Mouse (Mus musculus) erythroid progenitor cell, adult 5-6 weeks (primary cell): ENCODE measurements around the gene Pmpca. TPM values are rescaled to one million over a fixed set of nuclear protein-coding genes. Genes with fewer than 3 reads are reported as not detected.

ENCODE experiments used
- ATAC-seq: replicated peaks from 2 replicates; pipeline ENCODE4 v1.8.0; 2016; ENCODE audit warnings: moderate number of reproducible peaks, mild to moderate bottlenecking, moderate TSS enrichment, inconsistent platforms; ENCODE audit not compliant: poor library complexity, low FRiP score, severe bottlenecking
- total RNA-seq, 2 experiments: library from RNA; stranded (forward) in 1 of 2; stranded (reverse) in 1 of 2; fragments of 150-400 nt in 1 of 2; fragments of 186-747, 209-891 nt in 1 of 2; gene quantifications; 2 replicates each; pipeline versions ENCODE4 v1.2.3 to v1.2.4; 2015 to 2017; ENCODE audit warnings: low replicate concordance in 2 of 2

The Pmpca gene
- total RNA-seq, 2 experiments from 2014 or later: 18.9 to 28.9 TPM

DNA sequence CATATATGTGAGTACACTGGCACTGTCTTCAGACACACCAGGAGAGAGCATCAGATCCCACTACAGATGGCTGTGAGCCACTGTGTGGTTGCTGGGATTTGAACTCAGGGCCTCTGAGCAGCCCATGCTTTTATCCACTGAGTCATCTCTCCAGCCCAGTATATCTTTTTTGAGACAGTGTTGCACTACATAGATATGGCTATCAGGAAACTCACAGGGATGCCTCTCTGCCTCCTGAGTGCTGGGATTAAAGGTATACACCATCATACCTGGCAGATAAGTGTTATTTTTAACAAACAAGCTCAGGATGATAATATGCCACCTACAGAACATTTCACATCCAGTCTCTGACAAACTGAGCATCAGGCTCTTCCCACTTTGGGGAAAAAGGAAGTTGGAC is 27.9 kb downstream of the Pmpca start:
- no peak for ATAC-seq

DNA sequence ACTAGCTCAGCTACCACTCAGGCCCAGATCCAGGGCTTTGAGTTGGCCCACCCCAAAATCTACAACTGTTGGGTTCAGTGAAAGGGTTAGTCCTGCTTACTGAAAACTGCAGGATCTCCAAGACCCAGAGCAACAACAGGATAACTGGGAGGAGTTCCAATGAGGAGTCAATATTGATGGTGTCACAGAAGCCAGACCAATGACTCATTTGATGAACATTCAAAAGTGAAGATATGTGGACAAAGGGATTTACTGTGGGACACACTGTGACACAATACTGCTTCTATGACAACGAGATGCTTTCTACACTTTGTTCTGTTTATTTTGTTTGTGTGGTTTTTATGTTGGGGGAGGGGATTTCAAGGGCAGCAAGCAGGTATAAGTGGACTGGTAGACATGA is 29.0 kb downstream of the Pmpca start:
- ATAC-seq: no peak

DNA sequence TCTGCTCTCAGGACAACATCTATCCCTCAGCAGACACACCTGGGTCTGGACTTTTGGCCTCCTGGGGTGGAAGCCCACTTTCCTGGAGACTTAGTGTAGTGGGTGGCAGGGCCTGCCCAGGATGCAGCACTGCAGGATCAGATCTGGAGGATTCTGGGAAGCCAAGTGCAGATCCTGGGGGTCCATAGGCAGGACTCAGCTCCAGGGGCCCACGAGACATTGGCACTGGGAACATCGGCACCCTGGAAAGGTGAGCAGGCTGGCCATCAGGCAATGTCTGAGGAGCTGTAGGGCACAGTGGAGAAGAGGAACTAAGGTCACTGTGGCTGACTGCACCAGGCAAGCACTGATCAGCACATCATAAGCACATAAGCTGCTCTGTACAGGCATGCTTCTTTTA is 32.8 kb downstream of the Pmpca start:
- no peak for ATAC-seq

DNA sequence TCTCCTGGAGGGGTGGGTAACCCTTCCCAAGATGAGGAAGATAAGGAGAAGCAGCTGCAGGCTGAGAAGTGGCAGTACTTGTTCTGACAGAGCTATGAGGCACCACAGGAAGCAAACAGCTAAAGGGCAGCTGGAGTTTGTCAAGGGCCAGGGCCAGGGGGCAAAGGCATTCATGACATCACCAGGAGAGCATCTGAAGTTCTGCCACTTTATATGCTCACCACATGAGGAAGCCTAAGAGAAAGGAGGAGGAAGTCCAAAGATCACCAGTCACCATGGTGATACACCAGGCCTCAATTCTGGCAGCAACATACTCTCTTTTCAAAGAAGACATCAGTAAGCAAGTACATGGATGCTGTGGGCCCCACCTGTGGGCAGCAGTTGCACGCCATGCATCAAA is 33.9 kb downstream of the Pmpca start:
- ATAC-seq: no peak

DNA sequence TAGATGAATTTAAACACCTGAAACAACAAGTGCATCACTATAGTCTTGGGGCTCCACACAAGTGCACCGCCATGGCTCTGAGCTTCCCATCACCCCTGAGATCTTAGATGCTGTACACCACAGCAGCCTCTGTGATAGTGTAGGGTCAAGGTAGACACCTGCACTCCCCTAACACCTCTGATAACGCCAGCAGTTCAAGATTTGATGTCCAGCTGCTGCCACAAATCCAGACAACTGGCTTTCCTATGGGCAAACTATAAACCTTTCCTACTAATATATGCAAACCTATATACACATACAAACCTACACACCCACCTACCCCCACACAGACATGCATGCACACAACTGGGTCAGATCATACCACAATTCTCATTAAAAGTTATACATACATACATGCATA is 35.4 kb downstream of the Pmpca start:
- ATAC-seq: no peak

DNA sequence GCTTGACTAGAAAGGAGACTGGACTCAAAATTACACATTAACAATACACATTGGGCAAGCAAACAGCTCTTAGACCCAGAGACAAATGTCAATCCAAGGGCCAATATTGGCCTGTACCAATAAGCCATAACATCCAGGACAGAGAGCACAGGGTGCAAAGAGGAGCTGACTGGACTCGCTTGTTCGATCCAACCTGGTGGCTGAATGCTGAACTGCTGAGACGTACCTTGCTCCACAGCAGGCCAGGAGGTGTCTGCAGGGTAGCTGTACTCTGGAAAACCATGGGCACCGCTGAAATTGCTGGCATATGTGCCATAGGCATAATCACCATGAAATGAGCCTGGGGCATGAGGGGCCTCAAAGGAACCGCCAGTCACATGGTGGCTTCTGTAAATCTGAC is 40.7 kb downstream of the Pmpca start:
- no peak for ATAC-seq

DNA sequence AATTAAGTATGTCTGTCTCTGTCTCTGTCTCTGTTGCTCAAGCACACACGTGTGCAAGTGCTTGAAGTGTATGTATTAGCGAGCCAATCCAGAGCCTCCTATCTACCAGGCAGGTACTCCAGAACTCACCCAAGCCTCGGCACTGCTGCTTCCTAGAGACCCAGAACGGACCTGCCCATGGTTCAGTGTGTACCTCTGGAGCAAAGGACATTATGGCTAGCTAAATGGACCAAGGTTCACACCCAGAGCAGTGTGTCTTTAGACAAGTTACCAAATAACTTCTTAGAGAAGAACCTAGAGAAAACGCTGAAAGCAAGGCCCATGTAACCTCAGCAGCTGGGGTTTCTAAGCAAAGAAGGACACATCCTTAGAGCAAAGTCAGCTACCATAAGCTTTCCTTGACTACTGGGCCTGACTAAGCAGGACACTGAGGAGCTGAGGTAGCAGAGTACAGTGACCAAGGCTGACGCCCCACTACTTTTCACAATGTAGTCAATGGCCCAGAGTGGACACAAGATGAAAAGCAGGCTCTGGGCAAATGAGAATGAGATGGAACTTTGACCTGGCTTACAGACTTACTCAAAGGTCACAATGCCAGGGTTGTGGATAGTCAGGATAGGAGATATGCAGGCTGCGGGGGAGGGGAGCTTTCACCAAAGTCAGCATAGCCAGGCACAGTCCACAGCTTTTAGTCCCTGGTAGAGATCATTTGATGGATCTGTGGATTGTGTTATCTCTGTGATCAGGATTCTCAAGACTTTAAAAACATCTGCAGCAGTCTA is 45.8 kb downstream of the Pmpca start:
- ATAC-seq: no peak

DNA sequence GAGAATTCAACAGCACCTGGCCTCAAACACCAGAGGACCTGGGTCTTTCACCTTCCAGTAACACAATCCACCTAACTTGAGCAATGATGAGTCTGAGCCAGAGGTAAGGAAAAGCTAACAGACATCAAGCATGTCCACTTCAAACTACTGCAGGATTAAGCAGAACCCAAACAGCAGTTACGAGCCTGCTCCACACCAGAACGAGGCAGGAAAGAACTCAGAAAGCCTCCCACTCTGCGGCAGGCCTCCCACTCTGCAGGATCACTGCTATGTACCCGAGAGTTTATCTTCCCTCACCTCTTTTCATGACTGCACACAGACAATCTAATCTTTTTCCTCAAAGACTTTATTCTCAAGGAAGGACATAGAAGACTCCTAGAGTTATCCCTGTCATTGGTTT is 48.1 kb downstream of the Pmpca start:
- ATAC-seq: no peak

DNA sequence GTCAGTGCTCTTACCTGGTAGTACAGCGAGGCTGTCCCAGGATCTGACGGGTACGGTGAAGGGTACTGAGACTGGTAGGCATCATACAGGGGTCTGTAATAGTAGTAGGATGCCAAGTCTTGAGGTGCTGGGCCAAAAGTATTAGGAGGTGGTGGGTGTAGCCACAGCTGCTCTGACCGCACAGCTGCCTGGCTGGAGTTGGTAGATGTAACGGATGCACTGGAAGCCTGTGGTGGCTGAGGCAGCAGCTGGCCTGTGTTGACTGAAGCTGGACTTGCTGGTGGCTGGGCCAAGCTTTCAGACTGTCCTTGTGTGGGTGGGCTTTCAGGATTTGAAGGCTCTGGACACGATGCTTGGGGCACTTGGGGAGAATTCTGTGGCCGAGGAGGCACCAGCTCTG is 49.2 kb downstream of the Pmpca start:
- ATAC-seq: no peak

DNA sequence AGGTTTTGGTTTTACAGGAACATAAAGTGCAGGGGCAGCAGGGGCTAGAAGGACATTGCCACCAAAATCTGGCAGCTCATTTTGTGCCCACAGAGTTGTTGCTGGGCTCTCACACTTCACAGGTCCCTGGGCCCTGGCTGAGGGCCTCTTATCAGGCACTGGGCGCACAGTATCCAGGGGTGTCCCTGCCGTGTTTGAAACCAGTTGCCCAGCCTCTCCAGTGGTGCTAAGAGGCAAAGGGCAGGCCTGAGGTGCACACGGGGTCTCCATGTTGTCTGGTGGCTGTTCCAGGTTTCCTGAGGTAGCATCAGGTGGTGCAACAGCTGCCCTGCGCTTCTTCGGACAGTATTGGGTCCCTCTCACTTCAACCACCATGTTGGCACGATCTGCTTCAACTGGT is 50.5 kb downstream of the Pmpca start:
- ATAC-seq: no peak

DNA sequence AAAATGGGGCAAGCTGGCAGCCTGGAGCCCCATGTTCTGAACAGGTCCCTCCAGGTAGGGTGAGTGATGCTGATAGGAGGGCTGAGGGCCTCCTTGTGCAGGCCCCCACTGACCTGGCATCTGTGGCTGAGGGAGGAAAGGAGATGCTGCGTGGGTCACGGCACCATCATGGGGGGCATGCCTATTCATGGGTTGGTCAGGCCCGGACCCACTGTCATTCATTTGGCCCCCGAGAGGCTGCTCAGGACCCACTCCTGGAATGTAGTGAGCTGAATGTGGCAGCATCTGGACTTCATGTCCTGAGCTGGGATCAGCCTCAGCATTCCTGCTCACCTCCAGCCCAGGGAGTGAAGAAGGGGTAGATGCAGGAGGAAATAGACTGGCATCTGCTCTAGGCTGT is 52.1 kb downstream of the Pmpca start:
- ATAC-seq: no peak

DNA sequence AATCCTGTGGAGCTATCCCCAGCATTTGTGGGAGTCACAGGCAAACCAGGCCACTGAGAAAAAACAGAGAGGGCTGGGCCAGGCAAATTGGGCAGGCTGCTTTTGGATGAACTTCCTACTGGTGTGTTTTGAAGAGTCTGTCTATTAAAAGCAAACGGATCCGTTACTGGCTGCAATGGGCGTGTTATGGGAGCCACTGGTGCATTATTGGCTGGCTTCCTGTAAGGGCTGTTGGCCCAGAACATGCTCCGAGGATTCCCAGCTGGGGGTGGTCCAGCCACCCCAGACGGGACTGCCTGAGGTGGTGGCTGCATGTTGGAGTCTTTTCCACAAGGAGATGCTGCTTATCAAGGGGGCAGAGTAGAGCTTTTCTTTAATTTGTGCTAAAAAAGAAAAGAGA is 52.5 kb downstream of the Pmpca start:
- no peak for ATAC-seq

DNA sequence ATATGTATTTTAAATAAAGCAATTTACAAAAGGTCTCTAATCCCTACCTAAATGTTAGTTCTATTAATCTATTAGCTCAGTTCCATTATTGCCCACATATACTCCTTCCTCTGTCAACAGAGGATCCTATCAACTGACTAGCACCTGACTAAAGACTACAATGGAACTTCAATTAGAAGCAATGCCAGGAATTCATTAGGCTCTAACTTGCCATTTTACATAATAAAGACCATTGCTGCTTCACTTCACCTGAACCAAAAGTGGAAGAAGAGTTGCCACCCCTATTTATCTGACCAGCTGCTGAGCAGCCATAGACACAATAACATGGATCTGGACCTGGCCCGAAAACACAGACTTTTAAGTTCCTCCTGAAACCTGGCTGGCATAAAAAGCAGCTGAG is 53.7 kb downstream of the Pmpca start:
- no peak for ATAC-seq

DNA sequence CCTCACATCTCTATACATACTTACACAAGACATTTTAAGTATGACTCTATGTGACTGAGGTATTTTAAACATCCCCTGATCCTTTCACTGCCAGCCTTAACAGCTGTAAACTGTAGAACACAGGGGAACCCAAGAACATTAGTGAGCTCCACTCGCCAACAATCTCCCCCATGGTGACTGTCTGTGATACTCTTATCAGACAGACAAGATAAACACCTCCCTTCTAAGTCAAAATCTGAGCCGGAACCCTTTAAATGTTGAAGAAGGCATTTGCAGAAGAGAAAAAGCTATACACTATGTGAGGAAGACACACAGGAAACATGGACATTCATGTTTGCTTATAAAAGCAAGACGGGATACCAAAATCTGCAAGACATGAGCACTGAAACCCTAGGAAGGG is 54.7 kb downstream of the Pmpca start:
- ATAC-seq: no peak

DNA sequence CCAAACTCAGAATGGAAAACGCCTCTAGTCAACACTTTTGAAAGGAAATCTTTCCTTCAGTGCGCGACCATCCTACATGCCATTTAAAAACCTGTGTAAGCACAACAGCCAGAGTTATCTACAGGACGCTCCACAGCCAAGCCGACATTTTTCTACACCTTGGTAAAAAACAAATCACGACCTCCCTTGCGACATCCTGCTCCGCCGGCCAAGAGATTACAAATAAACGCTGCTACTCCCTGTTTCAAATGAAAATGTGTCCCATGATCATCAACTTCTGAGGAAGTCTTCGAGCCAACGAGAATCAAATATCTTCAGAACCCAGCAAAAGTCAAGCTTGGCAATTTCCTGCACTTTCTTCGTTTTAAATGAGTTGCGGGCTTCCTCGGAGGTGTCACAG is 55.2 kb downstream of the Pmpca start:
- ATAC-seq: no peak

DNA sequence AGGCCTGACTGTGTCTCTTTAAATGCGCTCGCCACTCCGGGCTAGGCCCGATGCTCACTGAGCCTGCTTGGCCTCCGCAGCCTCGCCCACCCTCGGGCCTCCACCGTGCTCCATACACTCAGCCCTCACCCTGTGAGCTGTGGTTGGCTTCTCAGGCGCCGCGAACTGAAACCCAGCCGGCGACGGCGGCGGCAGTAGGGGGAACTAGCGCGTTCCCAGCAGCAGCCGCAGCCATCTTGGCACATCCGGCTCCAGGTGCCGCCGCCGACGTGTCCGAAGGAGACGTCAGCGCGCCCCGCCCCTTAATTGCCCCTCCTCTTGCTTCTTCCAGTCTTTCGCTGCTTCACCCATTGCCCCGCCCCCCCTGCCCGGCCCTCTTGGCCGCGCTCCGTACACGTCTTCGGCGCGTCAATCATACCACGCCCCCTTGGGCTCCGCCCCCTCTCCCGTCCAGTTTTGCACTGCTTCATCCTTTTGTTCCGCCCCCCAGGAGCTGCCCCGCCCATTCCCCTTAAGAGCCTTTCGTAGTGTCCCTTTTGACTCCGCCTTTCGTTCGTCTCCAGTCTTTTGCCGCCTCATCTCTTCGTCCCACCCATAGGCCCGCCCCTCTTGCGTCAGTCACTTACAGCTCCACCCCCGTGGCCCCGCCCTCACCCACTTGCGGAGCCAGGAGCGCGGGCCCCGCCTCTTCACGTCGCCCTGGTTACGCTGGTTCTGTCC is 56.0 kb downstream of the Pmpca start, which contains the start of gene Sec16a:
Sec16a (minus strand) TSS at position 271 of the 720 bp plus-strand sequence.
- peak; percentile 81 for ATAC-seq

DNA sequence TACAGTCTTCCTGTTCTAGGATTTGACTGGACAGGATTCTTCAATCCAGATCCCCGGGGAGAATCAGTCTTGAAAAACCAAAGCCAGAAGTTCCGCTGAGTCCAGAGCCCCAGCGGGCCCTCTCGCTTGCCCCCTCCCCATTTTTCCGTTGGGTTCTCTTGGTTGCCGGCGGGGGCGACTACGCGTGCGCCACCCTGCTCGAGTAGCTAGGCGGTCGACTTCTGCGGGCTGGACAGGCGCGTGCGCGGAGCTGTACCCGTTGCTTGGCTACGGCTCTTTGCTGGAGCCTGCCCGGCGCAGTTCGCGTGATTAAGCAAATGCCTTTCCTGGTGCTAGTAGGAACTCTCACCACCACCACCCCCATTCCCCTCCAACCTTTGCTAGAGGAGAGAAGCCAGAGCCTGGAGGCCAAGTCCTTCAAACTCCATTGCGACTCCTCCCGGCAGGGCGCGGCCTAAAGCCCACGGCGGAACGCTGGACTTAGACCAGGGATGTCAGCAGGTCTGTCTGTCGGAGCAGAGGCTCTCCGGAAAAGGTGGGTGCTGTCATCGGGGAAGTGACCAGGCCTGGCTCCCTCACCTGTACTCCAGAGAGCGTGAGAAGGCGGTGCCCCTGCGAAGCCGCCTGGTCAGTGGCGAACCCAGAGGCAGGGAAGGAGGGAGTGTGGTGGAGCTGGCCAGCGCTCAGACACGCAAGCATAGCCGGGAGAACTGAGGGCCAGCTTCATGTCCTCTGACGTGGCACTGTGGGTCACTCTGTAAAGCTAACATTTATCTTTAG is 56.7 kb downstream of the Pmpca start:
- ATAC-seq: peak; percentile 74

DNA sequence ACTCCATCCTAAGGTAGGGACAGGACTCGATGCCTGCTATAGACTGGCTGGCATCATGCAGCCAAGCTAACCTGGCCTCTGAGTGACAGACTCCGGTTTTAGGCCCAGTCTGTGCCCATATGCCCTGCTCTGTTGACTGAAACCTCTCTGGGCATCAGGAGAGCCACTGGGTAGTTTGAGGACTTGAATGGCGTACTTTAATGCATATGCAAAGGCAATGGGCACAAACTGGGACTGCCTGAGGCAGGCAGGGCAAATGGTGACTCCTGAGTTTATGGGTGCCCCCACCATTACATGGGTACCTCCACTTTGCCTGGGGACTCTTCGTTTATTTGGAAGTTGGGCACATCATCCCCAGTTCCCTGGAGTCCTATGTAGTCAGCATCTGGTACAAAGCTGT is 57.5 kb downstream of the Pmpca start:
- ATAC-seq: no peak
